Mouse (Mus musculus) C2C12 (cell line): ENCODE measurements around the gene 4933416C03Rik. TPM values are rescaled to one million over a fixed set of nuclear protein-coding genes. Genes with fewer than 3 reads are reported as not detected.

Source experiments
- H3K27me3 ChIP-seq: one replicate; pipeline ENCODE4 v1.6.1; 2011; ENCODE audit not compliant: control insufficient read depth, insufficient read depth, insufficient read length
- H3K36me3 ChIP-seq: one replicate; pipeline ENCODE4 v1.6.1; 2011; ENCODE audit not compliant: control insufficient read depth, insufficient read depth
- H3K4me3 ChIP-seq: one replicate; pipeline ENCODE4 v1.5.1; 2011; ENCODE audit warnings: mild to moderate bottlenecking, control low read depth; ENCODE audit not compliant: poor library complexity, insufficient read depth, severe bottlenecking
- H3K79me2 ChIP-seq: one replicate; pipeline ENCODE4 v1.6.1; 2011; ENCODE audit not compliant: control insufficient read depth, insufficient read depth
- H3K79me3 ChIP-seq: one replicate; pipeline ENCODE4 v1.6.1; 2011; ENCODE audit warnings: low read depth, control low read depth
- H3ac ChIP-seq: one replicate; pipeline ENCODE3; 2011; ENCODE audit warnings: low read depth; ENCODE audit not compliant: control insufficient read depth, insufficient read length
- CEBPB ChIP-seq: IDR thresholded peaks from one replicate; pipeline ENCODE4 v1.6.1; 2011; ENCODE audit warnings: low read depth, mild to moderate bottlenecking, control low read depth, moderate library complexity
- CTCF ChIP-seq: IDR thresholded peaks from one replicate; pipeline ENCODE4 v1.5.1; 2011; ENCODE audit not compliant: control insufficient read depth, insufficient read depth, insufficient read length
- FOSL1 ChIP-seq: IDR thresholded peaks from one replicate; pipeline ENCODE4 v1.8.0; 2011; ENCODE audit warnings: mild to moderate bottlenecking, low read length; ENCODE audit not compliant: poor library complexity, insufficient read depth, severe bottlenecking
- MAX ChIP-seq: IDR thresholded peaks from one replicate; pipeline ENCODE4 v1.6.1; 2011; ENCODE audit warnings: mild to moderate bottlenecking, control low read depth
- MYOD1 ChIP-seq: IDR thresholded peaks from one replicate; pipeline ENCODE4 v1.6.1; 2011; ENCODE audit warnings: low read depth; ENCODE audit not compliant: control insufficient read depth, insufficient read length
- MYOG ChIP-seq: IDR thresholded peaks from one replicate; pipeline ENCODE4 v1.6.1; 2011; ENCODE audit not compliant: control insufficient read depth, insufficient read length; ENCODE audit errors: extremely low read depth
- USF1 ChIP-seq: IDR thresholded peaks from one replicate; pipeline ENCODE4 v1.6.1; 2011; ENCODE audit warnings: low read depth, mild to moderate bottlenecking, control low read depth, moderate library complexity
- polyA plus RNA-seq: library from polyadenylated mRNA; unstranded; fragments of >200 nt; fragmentation: generic; extraction: Trizol; gene quantifications from one replicate; pipeline ENCODE4 v1.2.1, GENCODE M21; 2012; ENCODE audit warnings: missing spikeins

Gene 4933416C03Rik
- polyA plus RNA-seq, 1 experiment, result not detected

DNA sequence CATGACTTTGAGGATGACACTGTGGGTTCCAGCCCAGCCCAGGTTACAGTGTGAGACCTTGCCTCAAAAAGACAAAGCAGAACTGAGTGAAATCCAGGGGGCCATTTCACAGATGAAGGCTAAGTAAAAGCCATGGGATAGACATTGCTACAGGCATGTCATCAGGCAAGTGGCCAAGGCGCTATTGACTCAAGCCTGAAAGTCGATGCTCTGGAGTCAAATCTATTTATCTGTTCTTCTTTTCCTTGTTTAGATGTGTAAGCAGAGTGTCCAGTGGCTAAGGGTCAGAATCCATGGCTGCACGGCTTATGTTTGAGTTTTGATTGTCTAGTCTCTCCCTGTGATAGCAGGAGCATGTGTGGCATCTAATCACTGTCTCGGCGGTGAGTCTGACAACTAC lies 35.1 kb downstream of the 4933416C03Rik start:
- Histone ChIP-seq H3K27me3 (peaks cover 7% of the 10 kb centered on the region), H3K79me2 (no peaks in the 10 kb centered on the region), H3ac (no peak overlapping the region), H3K79me3 (no peaks in the 10 kb centered on the region), H3K36me3 (no peaks in the 10 kb centered on the region), H3K4me3 (no peak overlapping the region)
- TF ChIP-seq MYOG, result no peak
- no peak for TF ChIP-seq USF1
- no peak for TF ChIP-seq FOSL1
- no peak for TF ChIP-seq CEBPB
- no peak for TF ChIP-seq CTCF

DNA sequence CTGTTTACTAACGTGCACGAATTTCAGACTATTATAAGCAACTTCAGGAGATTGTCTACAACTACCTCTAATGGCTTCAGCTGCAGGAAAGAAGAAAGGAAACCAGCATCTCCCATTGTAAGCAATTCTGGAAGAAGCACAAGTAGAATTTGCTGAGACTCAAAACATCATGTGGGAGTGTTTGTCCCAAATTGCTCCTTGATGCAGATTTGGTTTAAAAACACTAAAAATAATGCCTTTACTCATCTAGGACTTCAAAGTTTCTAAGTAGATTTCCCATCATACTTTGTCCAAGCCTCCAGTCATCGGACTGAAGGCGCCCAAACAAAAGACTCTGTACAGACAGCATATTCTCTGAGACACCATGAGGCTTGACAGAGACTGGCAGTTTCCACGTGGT lies 37.8 kb downstream of the 4933416C03Rik start:
- no peaks in the 10 kb centered on the region for H3K36me3 ChIP-seq
- no peak overlapping the region for H3ac ChIP-seq
- no peak overlapping the region for H3K4me3 ChIP-seq
- no peak for TF ChIP-seq FOSL1
- no peak for TF ChIP-seq MYOD1
- TF ChIP-seq MYOG, result no peak
- no peak for TF ChIP-seq CEBPB
- TF ChIP-seq CTCF, result no peak
- no peak for TF ChIP-seq USF1
- TF ChIP-seq MAX, result no peak
- peaks cover 4% of the 10 kb centered on the region for H3K27me3 ChIP-seq
- no peaks in the 10 kb centered on the region for H3K79me3 ChIP-seq
- no peaks in the 10 kb centered on the region for H3K79me2 ChIP-seq

Other genes starting within 250 kb of the 4933416C03Rik start
- 0.04 TPM for gene Ptprr, start 95.7 kb downstream of the 4933416C03Rik start, polyA plus RNA-seq
- 0.02 TPM for gene Ptprb, start 161.6 kb upstream of the 4933416C03Rik start, polyA plus RNA-seq